Mouse (Mus musculus): Measurements from ENCODE around the gene Akr1c20.

GRCm38 (mm10) chr13:4560500-4560899, 37.4 kb upstream of the Akr1c20 start:
- TF ChIP-seq POLR2A (IDR thresholded peaks at IDR 0.05; ENCODE audit: control insufficient read depth, low read depth, low read length) = no peak
- no peak for TF ChIP-seq CTCF (IDR thresholded peaks at IDR 0.05; ENCODE audit: control insufficient read depth, insufficient read depth, insufficient replicate concordance, low read depth, low read length)
